Mouse (Mus musculus) CH12.LX (cell line): ENCODE results near the gene Aida. TPM values are rescaled to one million over a fixed set of nuclear protein-coding genes. Genes with fewer than 3 reads are reported as not detected.

ENCODE experiments used
- DNase-seq: peaks from one replicate; pipeline ENCODE4 v3.0.0-alpha.2; 2013; ENCODE audit errors: extremely low read depth
- H3K27ac ChIP-seq: 2 replicates; pipeline ENCODE4 v1.5.1; 2012; ENCODE audit warnings: low read depth, mild to moderate bottlenecking, control low read depth, moderate library complexity; ENCODE audit not compliant: insufficient read depth
- H3K27me3 ChIP-seq: replicated peaks from 2 replicates; pipeline ENCODE3; 2012; ENCODE audit warnings: inconsistent platforms
- H3K36me3 ChIP-seq, 2 experiments: replicated peaks in 1 of 2; 2 replicates each; pipeline versions ENCODE3 to v1.6.1; 2012; ENCODE audit warnings: inconsistent platforms in 1 of 2, low read length in 1 of 2, mild to moderate bottlenecking in 1 of 2, mixed read lengths in 1 of 2, moderate library complexity in 1 of 2; ENCODE audit not compliant: control insufficient read depth in 1 of 2, insufficient read depth in 1 of 2
- H3K4me1 ChIP-seq, 2 experiments: 2 replicates each; pipeline ENCODE4 v1.6.1; 2012; ENCODE audit warnings: inconsistent platforms in 1 of 2, moderate library complexity in 1 of 2; ENCODE audit not compliant: insufficient read depth in 2 of 2, control insufficient read depth in 1 of 2
- H3K4me2 ChIP-seq: 2 replicates; pipeline ENCODE4 v1.6.1; 2012; ENCODE audit warnings: low read depth, mild to moderate bottlenecking, control low read depth; ENCODE audit not compliant: poor library complexity, insufficient read depth, severe bottlenecking
- H3K4me3 ChIP-seq, 3 experiments: fragments of 150-350 bp in 1 of 3; sonication (generic) in 1 of 3; replicated peaks in 1 of 3; 2 replicates each; pipeline versions ENCODE3 to v1.5.1; 2011 to 2012; ENCODE audit warnings: low read depth in 2 of 3, low read length in 2 of 3, mild to moderate bottlenecking in 2 of 3, moderate library complexity in 2 of 3, control low read depth in 1 of 3, improper control_type of control experiment in 1 of 3, inconsistent platforms in 1 of 3, mixed read lengths in 1 of 3; ENCODE audit not compliant: poor library complexity in 1 of 3
- H3K79me2 ChIP-seq: replicated peaks from 2 replicates; pipeline ENCODE4 v1.6.1; 2012; ENCODE audit warnings: mild to moderate bottlenecking, moderate library complexity; ENCODE audit not compliant: control insufficient read depth, poor library complexity, insufficient read depth, severe bottlenecking; ENCODE audit errors: extremely low read depth
- H3K9ac ChIP-seq: 2 replicates; pipeline ENCODE4 v1.6.1; 2012; ENCODE audit warnings: low read depth, mild to moderate bottlenecking, control low read depth, moderate library complexity; ENCODE audit not compliant: insufficient read depth
- H3K9me3 ChIP-seq: replicated peaks from 2 replicates; pipeline ENCODE3; 2012; ENCODE audit warnings: low read length, inconsistent platforms, mixed read lengths
- CHD2 ChIP-seq: IDR thresholded peaks from 2 replicates; pipeline ENCODE4 v1.6.1; 2011; ENCODE audit warnings: low read length, improper control_type of control experiment
- CTCF ChIP-seq, 2 experiments: IDR thresholded peaks in 1 of 2; conservative IDR thresholded peaks in 1 of 2; 2 replicates each; pipeline ENCODE4 v1.5.1; 2011 to 2012; ENCODE audit warnings: low read depth in 2 of 2, low read length in 2 of 2, improper control_type of control experiment in 1 of 2, inconsistent platforms in 1 of 2, mild to moderate bottlenecking in 1 of 2, moderate library complexity in 1 of 2
- E2F4 ChIP-seq: IDR thresholded peaks from 2 replicates; pipeline ENCODE4 v1.6.1; 2011; ENCODE audit warnings: low read depth, low read length, improper control_type of control experiment; ENCODE audit not compliant: insufficient replicate concordance
- EP300 ChIP-seq: IDR thresholded peaks from 2 replicates; pipeline ENCODE4 v1.6.1; 2011; ENCODE audit warnings: low read length, improper control_type of control experiment
- ETS1 ChIP-seq: conservative IDR thresholded peaks from 2 replicates; pipeline ENCODE4 v1.6.1; 2012; ENCODE audit warnings: low read depth, mild to moderate bottlenecking, inconsistent platforms, low read length, improper control_type of control experiment, moderate library complexity
- GABPA ChIP-seq: IDR thresholded peaks from 2 replicates; pipeline ENCODE4 v1.6.1; 2012; ENCODE audit warnings: low read depth, low read length, improper control_type of control experiment, inconsistent platforms; ENCODE audit not compliant: insufficient replicate concordance
- HCFC1 ChIP-seq: IDR thresholded peaks from 2 replicates; pipeline ENCODE4 v1.6.1; 2012; ENCODE audit warnings: low read depth, mild to moderate bottlenecking, inconsistent platforms, low read length, improper control_type of control experiment
- JUN ChIP-seq: IDR thresholded peaks from 2 replicates; pipeline ENCODE4 v1.6.1; 2011; ENCODE audit warnings: low read depth, mild to moderate bottlenecking, low read length, improper control_type of control experiment, moderate library complexity; ENCODE audit not compliant: insufficient read depth
- KAT2A ChIP-seq: IDR thresholded peaks from 2 replicates; pipeline ENCODE4 v1.6.1; 2012; ENCODE audit warnings: low read length, improper control_type of control experiment, inconsistent platforms; ENCODE audit not compliant: insufficient replicate concordance
- MAX ChIP-seq: IDR thresholded peaks from 2 replicates; pipeline ENCODE4 v1.6.1; 2011; ENCODE audit warnings: low read length, improper control_type of control experiment
- MAZ ChIP-seq: IDR thresholded peaks from 2 replicates; pipeline ENCODE4 v1.6.1; 2012; ENCODE audit warnings: low read depth, mild to moderate bottlenecking, inconsistent platforms, low read length, improper control_type of control experiment, moderate library complexity
- MXI1 ChIP-seq: IDR thresholded peaks from 2 replicates; pipeline ENCODE4 v1.6.1; 2011; ENCODE audit warnings: mild to moderate bottlenecking, low read depth, low read length, improper control_type of control experiment
- MYC ChIP-seq: IDR thresholded peaks from 2 replicates; pipeline ENCODE4 v1.6.1; 2011; ENCODE audit warnings: low read depth, mild to moderate bottlenecking, improper control_type of control experiment, low read length
- NELFE ChIP-seq: IDR thresholded peaks from 2 replicates; pipeline ENCODE4 v1.6.1; 2011; ENCODE audit warnings: low read depth, low read length, improper control_type of control experiment
- NRF1 ChIP-seq: IDR thresholded peaks from 2 replicates; pipeline ENCODE4 v1.6.1; 2014; ENCODE audit warnings: low read depth, mild to moderate bottlenecking, inconsistent platforms, low read length, improper control_type of control experiment, moderate library complexity
- PAX5 ChIP-seq: IDR thresholded peaks from 2 replicates; pipeline ENCODE4 v1.6.1; 2012; ENCODE audit warnings: low read length, inconsistent platforms, mixed read lengths
- RAD21 ChIP-seq: IDR thresholded peaks from 2 replicates; pipeline ENCODE4 v1.6.1; 2011; ENCODE audit warnings: low read depth, mild to moderate bottlenecking, low read length, improper control_type of control experiment, moderate library complexity
- SIN3A ChIP-seq: IDR thresholded peaks from 2 replicates; pipeline ENCODE4 v1.6.1; 2012; ENCODE audit warnings: low read length, improper control_type of control experiment, inconsistent platforms
- SMC3 ChIP-seq: IDR thresholded peaks from 2 replicates; pipeline ENCODE4 v1.6.1; 2011; ENCODE audit warnings: low read depth, low read length, improper control_type of control experiment
- TBP ChIP-seq: conservative IDR thresholded peaks from 2 replicates; pipeline ENCODE4 v1.6.1; 2011; ENCODE audit warnings: low read depth, low read length, improper control_type of control experiment
- TCF12 ChIP-seq: IDR thresholded peaks from 2 replicates; pipeline ENCODE4 v1.6.1; 2014; ENCODE audit warnings: low read depth, mild to moderate bottlenecking, inconsistent platforms, low read length, improper control_type of control experiment
- UBTF ChIP-seq: IDR thresholded peaks from 2 replicates; pipeline ENCODE4 v1.6.1; 2012; ENCODE audit warnings: low read depth, mild to moderate bottlenecking, inconsistent platforms, low read length, improper control_type of control experiment, moderate library complexity
- ZC3H11A ChIP-seq: IDR thresholded peaks from 2 replicates; pipeline ENCODE4 v1.6.1; 2012; ENCODE audit warnings: low read depth, mild to moderate bottlenecking, inconsistent platforms, low read length, improper control_type of control experiment
- ZKSCAN1 ChIP-seq: IDR thresholded peaks from 2 replicates; pipeline ENCODE4 v1.6.1; 2012; ENCODE audit warnings: low read depth, inconsistent platforms, low read length, improper control_type of control experiment, borderline replicate concordance
- ZMIZ1 ChIP-seq: IDR thresholded peaks from 2 replicates; pipeline ENCODE4 v1.6.1; 2012; ENCODE audit warnings: low read depth, mild to moderate bottlenecking, inconsistent platforms, low read length, improper control_type of control experiment
- ZNF384 ChIP-seq: IDR thresholded peaks from 2 replicates; pipeline ENCODE4 v1.6.1; 2012; ENCODE audit warnings: low read depth, low read length, improper control_type of control experiment, inconsistent platforms
- dilution Hi-C: fragments of 300-500 bp; cut with MboI; formaldehyde crosslinking; loops from 2 replicates; pipeline ENCODE4 v1.14.3; 2020; ENCODE audit warnings: low sequenced_read_pairs; ENCODE audit not compliant: extremely low pct_unique_long_range_greater_than_20kb, extremely low pct_ligation_motif_present
- in situ Hi-C: fragments of 300-500 bp; cut with MboI; formaldehyde crosslinking; loops from 3 replicates; pipeline ENCODE4 v1.14.3; 2019; ENCODE audit warnings: low sequenced_read_pairs, low pct_ligation_motif_present, low pct_unique_long_range_greater_than_20kb, mixed read lengths
- polyA plus RNA-seq: library from polyadenylated mRNA; unstranded; fragments of >175 nt; gene quantifications from 2 replicates; pipeline ENCODE4 v1.2.1, GENCODE M21; 2012; ENCODE audit warnings: low read depth; ENCODE audit not compliant: insufficient read length
- total RNA-seq, 2 experiments: library from RNA; depleted of rRNA; stranded (reverse); fragments of 300-350 nt in 1 of 2; fragments of >200 nt in 1 of 2; gene quantifications; 2 replicates each; pipeline ENCODE4 v1.2.3; 2012 to 2014

Aida gene
- total and polyA plus RNA-seq, 3 experiments = 11.0 to 45.2 (median 32.8) TPM

DNA sequence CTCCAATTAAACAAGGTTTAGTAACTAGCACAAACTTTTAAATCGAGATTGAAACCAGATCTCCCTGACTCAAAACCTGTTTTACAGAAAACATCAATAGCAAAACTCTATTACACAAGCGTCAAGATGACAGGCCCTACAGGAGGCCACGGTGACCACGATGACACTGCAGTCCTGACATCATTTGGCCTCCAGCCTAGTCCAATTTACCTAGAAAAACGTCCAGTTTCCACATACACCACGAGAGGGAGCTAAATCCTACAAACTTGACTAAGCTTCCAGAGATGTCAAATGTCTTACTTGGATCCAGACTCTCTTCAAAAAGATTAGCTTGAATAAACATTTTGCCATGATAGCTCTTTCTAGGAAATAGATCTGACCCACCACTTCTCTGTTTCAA is 53.5 kb downstream of the Aida start:
- in situ Hi-C loops = no loop called here
- Histone ChIP-seq H3K27ac (no peak overlapping the region), H3K4me2 (no peak overlapping the region), H3K79me2 (peaks cover 14% of the 10 kb centered on the region), H3K4me3 (no peak overlapping the region), H3K36me3 (peaks cover 39 to 77% of the 10 kb centered on the region in 2 experiments), H3K4me1 (peaks cover 0 to 22% of the 10 kb centered on the region in 2 experiments; a peak in 2 of 4 replicates), H3K9ac (no peak overlapping the region), H3K9me3 (no peaks in the 10 kb centered on the region), H3K27me3 (no peaks in the 10 kb centered on the region)
- peak; percentile 87 for DNase-seq
- dilution Hi-C loops = no loop called here
- TF ChIP-seq EP300 = no peak
- peak; percentile 54 for TF ChIP-seq RAD21
- TF ChIP-seq MYC = no peak
- no peak for TF ChIP-seq JUN
- peak; percentile 58 for TF ChIP-seq SMC3
- TF ChIP-seq TCF12 = no peak
- no peak for TF ChIP-seq ZNF384
- TF ChIP-seq TBP = no peak
- no peak for TF ChIP-seq ZMIZ1
- TF ChIP-seq CTCF (conservative IDR thresholded peaks at IDR 0.05 in 1 of 2, IDR thresholded peaks at IDR 0.05 in 1 of 2; ENCODE audit: low read depth in 2 of 2, low read length in 2 of 2) = peak; percentile 45 to 74; a peak in 3 of 4 replicates
- no peak for TF ChIP-seq SIN3A
- TF ChIP-seq ETS1 = no peak
- TF ChIP-seq HCFC1 = no peak
- TF ChIP-seq E2F4 = no peak

- H3K27ac ChIP-seq = no peak overlapping the region
- H3K9ac ChIP-seq = no peak overlapping the region
- no peak for DNase-seq
- H3K4me2 ChIP-seq = no peak overlapping the region
- H3K4me3 ChIP-seq = no peak overlapping the region
- no peaks in the 10 kb centered on the region for H3K4me1 ChIP-seq
- dilution Hi-C loops = no loop called here
- H3K27me3 ChIP-seq = no peaks in the 10 kb centered on the region
- no peaks in the 10 kb centered on the region; the same call in 1 of the 2 replicates for H3K79me2 ChIP-seq
- TF ChIP-seq ZMIZ1 = no peak
- TF ChIP-seq EP300 = no peak
- TF ChIP-seq PAX5 = no peak
- TF ChIP-seq, all 38 proteins: peak for 0
- H3K36me3 ChIP-seq = peaks cover 50 to 87% of the 10 kb centered on the region in 2 experiments
- in situ Hi-C loops = no loop called here
- H3K9me3 ChIP-seq = no peaks in the 10 kb centered on the region
Measured at GRCm38 (mm10) chr1:183358901-183359300, 62.5 kb downstream of the Aida start.

- Histone ChIP-seq H3K27ac (no peak overlapping the region), H3K79me2 (peaks cover 4% of the 10 kb centered on the region), H3K9ac (no peak overlapping the region), H3K4me1 (no peaks in the 10 kb centered on the region), H3K36me3 (peaks cover 50 to 90% of the 10 kb centered on the region in 2 experiments), H3K27me3 (no peaks in the 10 kb centered on the region), H3K4me3 (no peak overlapping the region), H3K9me3 (no peaks in the 10 kb centered on the region), H3K4me2 (no peak overlapping the region)
- dilution Hi-C loops (no loop called here), in situ Hi-C loops (no loop called here)
- DNase-seq = no peak
- TF ChIP-seq NRF1 (no peak), PAX5 (no peak), GABPA (no peak), UBTF (no peak), RAD21 (no peak), MAX (no peak), TBP (no peak), HCFC1 (no peak), ZNF384 (no peak), CTCF (conservative IDR thresholded peaks at IDR 0.05 in 1 of 2, IDR thresholded peaks at IDR 0.05 in 1 of 2; ENCODE audit: low read depth in 2 of 2, low read length in 2 of 2) (no peak), MAZ (no peak), NELFE (no peak), ZC3H11A (no peak), KAT2A (no peak), ZKSCAN1 (no peak), SIN3A (no peak), MXI1 (no peak), CHD2 (no peak)
Measured at GRCm38 (mm10) chr1:183362301-183362700, 65.9 kb downstream of the Aida start.
